Mouse (Mus musculus): ENCODE results near the gene Slc12a1.

Gene Slc12a1

GRCm38 (mm10) chr2:125196771-125197170 lies 44.5 kb downstream of the Slc12a1 start:
- in situ Hi-C loops (cut with MboI; ENCODE audit: unreplicated experiment in 2 of 2) = loop anchor here (10.0 to 25.0 kb wide), 6 partner anchors 142 to 1109 kb away; partner anchors contain the start of gene Sema6d (in 1 of the 2)

DNA sequence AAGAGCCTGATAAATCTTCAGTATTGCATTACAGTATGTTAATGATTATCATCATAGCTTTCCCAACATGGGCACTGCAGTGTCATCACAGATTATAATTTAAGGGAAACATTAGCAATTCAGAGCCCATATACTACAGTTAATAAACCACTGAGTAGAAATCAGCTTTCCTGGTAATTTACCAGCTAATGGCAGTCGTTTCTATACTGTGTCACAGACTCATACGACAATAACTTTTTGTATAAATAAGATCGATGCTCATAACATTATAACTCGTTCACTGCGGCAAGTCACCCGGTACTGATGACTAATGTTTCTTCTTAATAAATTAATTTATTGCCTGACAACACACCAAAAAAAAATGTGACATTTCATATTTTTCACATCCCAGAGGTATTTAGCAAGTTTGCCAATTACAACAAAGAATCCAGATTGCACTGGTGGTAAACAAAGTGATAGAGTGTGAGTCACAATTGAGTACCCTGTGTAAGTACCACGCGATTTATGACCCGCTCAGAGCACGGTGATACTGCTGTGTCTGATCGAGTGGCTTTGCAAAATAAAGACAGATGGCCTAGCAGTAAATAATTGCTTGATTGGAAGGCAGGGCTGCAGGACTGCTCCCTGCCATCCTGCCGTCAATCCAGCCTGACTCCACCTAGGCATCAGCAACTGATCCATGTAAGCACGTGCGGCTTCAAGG lies 56.7 kb downstream of the Slc12a1 start:
- in situ Hi-C loops (cut with MboI; ENCODE audit: unreplicated experiment in 2 of 2) = no loop called here

DNA sequence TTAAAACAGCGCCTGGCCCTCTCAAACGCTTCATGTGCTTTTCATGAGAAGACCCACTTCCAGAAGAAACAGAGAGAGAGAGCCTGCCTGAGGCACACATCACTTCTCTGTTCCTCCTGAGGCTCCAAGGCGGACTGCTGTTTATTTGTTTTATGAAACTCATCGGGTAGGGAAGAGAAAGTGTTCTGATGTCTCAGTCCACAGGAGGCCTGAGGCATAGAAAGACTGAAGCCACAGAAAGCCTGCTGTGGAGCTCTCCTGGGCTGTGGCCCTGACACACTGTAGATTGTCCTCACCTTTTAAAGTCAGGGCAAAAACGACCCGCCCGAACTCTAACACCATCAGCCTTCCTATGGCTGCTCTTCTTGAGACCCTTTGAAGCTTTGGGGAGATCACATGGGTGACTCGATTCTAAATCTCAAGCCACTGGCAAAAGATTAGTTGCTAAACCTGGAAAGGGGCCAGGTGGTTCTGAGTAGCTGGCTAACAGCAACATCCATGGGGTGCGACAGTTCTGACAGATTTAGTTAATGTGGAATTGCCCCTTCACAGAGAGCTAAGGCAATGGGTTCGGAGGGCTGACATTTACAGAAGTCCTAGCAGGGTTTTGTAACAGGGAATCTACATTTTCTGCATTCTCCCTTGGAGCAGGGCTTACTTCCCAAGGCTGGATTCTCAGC lies 59.7 kb downstream of the Slc12a1 start:
- in situ Hi-C loops (cut with MboI; ENCODE audit: unreplicated experiment in 2 of 2) = no loop called here

DNA sequence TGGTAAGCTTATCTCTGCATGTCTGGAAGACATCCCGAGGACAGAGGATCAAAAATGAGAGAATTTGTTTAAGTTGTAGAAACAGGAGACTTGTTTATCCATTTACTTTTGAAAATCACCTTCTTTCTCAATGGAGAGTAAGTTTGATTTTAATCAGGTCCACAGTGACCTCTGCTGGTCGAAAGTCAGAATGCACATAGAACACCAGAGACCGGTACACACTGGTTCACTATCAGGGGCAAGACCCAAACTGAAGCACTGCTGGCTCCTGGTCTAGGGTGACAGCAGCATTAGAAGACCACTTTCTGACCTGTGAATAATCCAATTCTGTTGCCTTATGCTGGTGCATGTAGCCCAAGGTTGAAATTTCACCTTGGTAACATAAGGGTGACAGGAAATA lies 62.3 kb downstream of the Slc12a1 start:
- in situ Hi-C loops (cut with MboI; ENCODE audit: unreplicated experiment in 2 of 2) = no loop called here

- in situ Hi-C loops (cut with MboI; ENCODE audit: unreplicated experiment in 2 of 2) = no loop called here
Measured at GRCm38 (mm10) chr2:125217286-125217685, 65.0 kb downstream of the Slc12a1 start.

DNA sequence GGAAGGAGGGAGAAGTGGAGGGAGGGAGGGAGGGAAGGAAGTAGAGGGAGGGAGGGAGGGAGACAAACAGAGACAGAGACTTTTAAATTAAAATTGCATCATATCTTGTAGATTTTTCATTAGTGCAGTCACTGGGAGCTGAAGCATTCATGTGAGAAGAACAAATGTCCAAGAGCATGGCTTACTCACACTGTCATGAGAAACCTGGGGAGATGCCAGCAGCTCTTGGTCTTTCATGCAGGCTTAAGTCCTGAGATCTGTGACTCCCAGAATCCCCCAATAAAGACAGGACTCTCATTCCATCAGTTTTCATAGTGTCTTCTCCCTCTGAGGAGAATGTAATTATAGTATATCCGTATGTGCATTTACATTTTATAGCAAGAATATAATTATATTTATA lies 66.3 kb downstream of the Slc12a1 start:
- in situ Hi-C loops (cut with MboI; ENCODE audit: unreplicated experiment in 2 of 2) = no loop called here

GRCm38 (mm10) chr2:125219268-125219667 lies 67.0 kb downstream of the Slc12a1 start:
- in situ Hi-C loops (cut with MboI; ENCODE audit: unreplicated experiment in 2 of 2) = no loop called here

DNA sequence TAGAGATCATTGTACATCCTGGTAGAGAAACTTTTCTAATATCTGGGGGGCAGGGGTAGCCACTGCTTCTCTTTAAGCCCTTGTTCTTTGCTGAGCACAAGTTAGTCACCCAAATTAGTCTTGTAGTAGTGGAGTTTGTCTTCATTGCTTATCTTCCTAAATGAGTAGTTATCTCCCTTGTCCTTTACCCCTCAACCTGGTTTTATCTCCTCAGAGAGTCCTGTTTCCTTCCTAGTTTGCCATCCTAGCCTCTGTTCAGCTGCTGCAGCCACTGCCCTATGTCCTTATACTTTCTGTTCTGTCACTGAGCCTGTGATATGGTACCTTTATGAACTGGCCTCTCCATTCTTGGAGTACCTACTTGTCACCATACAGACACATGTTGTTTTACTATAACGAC lies 69.4 kb downstream of the Slc12a1 start:
- in situ Hi-C loops (cut with MboI; ENCODE audit: unreplicated experiment in 2 of 2) = no loop called here

- in situ Hi-C loops (cut with MboI; ENCODE audit: unreplicated experiment in 2 of 2) = no loop called here
Measured at GRCm38 (mm10) chr2:125228472-125229409, 76.4 kb downstream of the Slc12a1 start.

- in situ Hi-C loops (cut with MboI; ENCODE audit: unreplicated experiment in 2 of 2) = no loop called here
Measured at GRCm38 (mm10) chr2:125232183-125232582, 79.9 kb downstream of the Slc12a1 start.

GRCm38 (mm10) chr2:125233537-125233936 lies 81.2 kb downstream of the Slc12a1 start:
- in situ Hi-C loops (cut with MboI; ENCODE audit: unreplicated experiment in 2 of 2) = no loop called here

DNA sequence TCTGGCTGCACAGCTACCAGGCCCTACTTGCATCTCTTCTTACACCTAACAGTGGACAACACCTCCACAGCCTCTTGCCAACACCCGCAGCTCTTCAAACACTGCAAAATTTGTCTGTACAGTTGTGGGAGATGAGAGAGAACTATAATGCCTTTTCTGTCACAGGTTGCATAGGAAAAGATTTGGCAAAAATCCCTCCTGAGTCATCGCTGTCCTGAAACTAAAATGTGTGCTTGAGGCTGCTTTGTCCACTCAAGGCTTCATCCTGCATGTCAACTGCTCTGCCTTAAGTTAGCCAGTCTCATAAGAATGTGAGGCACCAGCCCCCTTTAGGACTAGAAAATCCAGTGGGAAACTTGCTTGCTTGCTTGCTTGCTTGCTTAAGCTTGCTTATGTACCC lies 81.7 kb downstream of the Slc12a1 start:
- in situ Hi-C loops (cut with MboI; ENCODE audit: unreplicated experiment in 2 of 2) = no loop called here

GRCm38 (mm10) chr2:125245545-125246285 lies 93.4 kb downstream of the Slc12a1 start:
- in situ Hi-C loops (cut with MboI; ENCODE audit: unreplicated experiment in 2 of 2) = no loop called here

DNA sequence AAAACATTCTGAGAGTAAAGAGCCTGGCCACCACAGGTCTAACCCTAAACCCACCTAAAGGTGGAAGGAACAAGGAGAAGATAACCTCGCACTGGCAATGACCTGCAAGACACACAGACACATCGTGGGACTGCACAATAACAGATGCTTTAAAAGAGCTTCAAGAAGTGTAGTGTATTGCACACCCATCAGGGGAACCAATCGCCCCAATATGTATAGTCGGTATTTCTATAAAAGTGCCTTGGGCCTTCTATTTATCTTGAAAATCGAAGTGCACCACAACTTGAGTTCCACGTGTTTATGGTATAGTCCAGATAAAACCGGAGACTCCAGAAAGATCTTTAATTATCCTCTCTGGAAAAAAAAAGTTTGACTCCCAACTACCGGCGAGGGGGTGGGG lies 94.4 kb downstream of the Slc12a1 start:
- in situ Hi-C loops (cut with MboI; ENCODE audit: unreplicated experiment in 2 of 2) = no loop called here

- in situ Hi-C loops (cut with MboI; ENCODE audit: unreplicated experiment in 2 of 2) = no loop called here
Measured at GRCm38 (mm10) chr2:125247108-125247961, 95.0 kb downstream of the Slc12a1 start, which contains the start of gene Dut. TSS of gene Dut (plus strand) at chr2:125247190.

- in situ Hi-C loops (cut with MboI; ENCODE audit: unreplicated experiment in 2 of 2) = no loop called here
Measured at GRCm38 (mm10) chr2:125247962-125248235, 95.6 kb downstream of the Slc12a1 start.

DNA sequence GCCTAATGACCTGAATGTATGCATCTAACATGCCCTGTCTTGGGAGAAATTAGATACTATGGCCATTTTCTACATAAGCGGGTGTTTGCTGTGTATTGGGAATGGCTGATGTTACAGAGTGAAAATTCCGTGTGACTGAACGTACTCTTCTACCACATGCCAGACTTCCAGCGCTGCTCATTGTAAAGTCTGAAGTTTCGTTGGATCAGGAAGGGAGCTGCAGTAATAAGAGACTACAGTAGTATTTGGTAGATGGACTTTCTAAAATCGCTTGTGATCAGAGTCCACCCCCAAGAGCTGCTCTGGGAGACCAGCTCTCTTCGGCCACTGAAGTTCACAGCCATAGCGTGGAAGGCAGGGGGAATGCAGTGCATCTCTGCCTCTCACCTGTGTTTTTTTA lies 96.0 kb downstream of the Slc12a1 start:
- in situ Hi-C loops (cut with MboI; ENCODE audit: unreplicated experiment in 2 of 2) = no loop called here

DNA sequence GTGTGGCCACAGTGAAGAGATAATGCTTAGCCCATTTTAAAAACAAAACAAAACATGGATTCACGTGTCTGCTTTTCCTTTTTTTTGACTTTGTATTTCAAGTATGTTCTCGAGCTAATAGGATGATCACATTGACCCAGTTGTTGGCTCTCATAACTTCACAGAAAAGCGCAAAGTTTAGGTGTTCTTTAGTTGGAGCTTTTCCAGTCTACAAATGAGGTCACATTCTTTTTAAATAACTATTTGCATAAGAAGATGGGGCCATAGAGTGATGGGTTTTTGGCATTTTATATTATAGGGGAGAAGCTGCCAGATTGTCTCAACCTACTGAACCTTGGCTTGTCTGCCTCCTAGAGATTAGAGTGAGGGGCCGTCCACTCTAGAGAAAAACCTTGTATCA lies 97.0 kb downstream of the Slc12a1 start:
- in situ Hi-C loops (cut with MboI; ENCODE audit: unreplicated experiment in 2 of 2) = no loop called here

DNA sequence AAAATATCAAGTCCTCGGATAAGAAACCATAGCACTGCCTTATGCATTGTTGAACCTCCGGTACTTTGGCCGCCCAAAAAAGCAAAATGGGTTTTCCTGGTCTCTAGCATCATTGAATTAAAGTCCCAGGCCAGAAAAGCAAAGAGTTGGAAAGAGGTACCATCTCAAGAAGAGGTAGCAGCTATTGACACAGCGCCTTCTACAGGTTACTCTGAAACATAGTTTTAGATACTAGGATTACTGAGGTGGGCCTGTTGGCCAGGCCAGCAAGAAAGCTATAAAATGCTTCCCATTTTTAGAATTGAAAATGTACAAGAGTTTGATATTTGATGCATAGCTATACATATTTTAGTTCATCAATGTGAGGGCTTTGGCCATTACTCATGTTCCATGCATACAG lies 97.6 kb downstream of the Slc12a1 start:
- in situ Hi-C loops (cut with MboI; ENCODE audit: unreplicated experiment in 2 of 2) = loop anchor here (10.0 to 25.0 kb wide), 4 partner anchors 362 to 1115 kb away; no protein-coding TSS in a partner anchor

GRCm38 (mm10) chr2:125251781-125252180 lies 99.5 kb downstream of the Slc12a1 start:
- in situ Hi-C loops (cut with MboI; ENCODE audit: unreplicated experiment in 2 of 2) = loop anchor here (10.0 to 25.0 kb wide), 4 partner anchors 361 to 1113 kb away; no protein-coding TSS in a partner anchor

All from v-Abl transformed pro-B cells (cell line).